In genomic region chr5:100587626-100588025, GRCm38 (mm10) we compare ENCODE assay signal across 19 mouse cellular contexts. TPM values are rescaled to one million over a fixed set of nuclear protein-coding genes. Genes with fewer than 3 reads are reported as not detected.
DNase-seq lines count a peak whose midpoint lies in the region; ATAC-seq and TF ChIP-seq lines count a peak whose summit lies in the region.
"Had no signal": no experiment of that assay in that cellular context is flagged by ENCODE, and none has a peak within 500 bp of the region (broad histone marks: within the 10 kb centered on the region; RNA-seq: fewer than 3 reads in every experiment).

No protein-coding gene starts in this region.

- no peak overlapping the region for H3K4me3 ChIP-seq in heart, embryonic 11.5 days (ENCODE audit: low read depth, low read length)
- H3K4me3 ChIP-seq in lung, postnatal 0 days (ENCODE audit: low read depth, low read length) = no peak overlapping the region
- H3K4me3 ChIP-seq in lung, adult 2 months (replicated peaks; ENCODE audit: extremely low read depth, low read depth, low read length) = no peak overlapping the region
- H3K4me3 ChIP-seq in small intestine, adult 2 months (ENCODE audit: low read depth, low read length) = no peak overlapping the region
- H3K4me3 ChIP-seq: kidney, embryonic 15.5 days; layer of hippocampus, adult 2 months; left cerebral cortex, adult 2 months; neural tube, embryonic 15.5 days had no signal

- no peak for TF ChIP-seq POLR2A in lung, adult 2 months (IDR thresholded peaks at IDR 0.05; ENCODE audit: borderline replicate concordance, extremely low read depth, low read depth, low read length)
- TF ChIP-seq POLR2A in small intestine, adult 2 months (IDR thresholded peaks at IDR 0.05; ENCODE audit: low read depth, low read length) = no peak

- no peaks in the 10 kb centered on the region for H3K9me3 ChIP-seq in heart, embryonic 11.5 days (replicated peaks; ENCODE audit: control insufficient read depth, low read length)
- no peaks in the 10 kb centered on the region for H3K9me3 ChIP-seq in lung, postnatal 0 days (ENCODE audit: low read length)
- H3K9me3 ChIP-seq: kidney, embryonic 15.5 days; neural tube, embryonic 15.5 days had no signal

- peak; percentile 95 for DNase-seq in heart, adult 11 months
- peak; percentile 59 for DNase-seq in lung, postnatal 0 days (ENCODE audit: low spot score)
- DNase-seq in lung, adult 2 months = no peak
- peak; percentile 76 for DNase-seq in induced T-regulatory cell, adult 2 months (ENCODE audit: low read depth)
- DNase-seq in layer of hippocampus, adult 9-10 months (ENCODE audit: low spot score) = no peak
- DNase-seq in adrenal gland, postnatal 10 days = no peak
- DNase-seq: cerebellum, adult 11 months; cerebellum, postnatal 25 days; forebrain, postnatal 0 days; gastrocnemius, postnatal 25 days; right cerebral cortex, postnatal 4 days; thymus, postnatal 14 days had no signal

- 43% methylated on average over 2 of the region's 2 CpGs for WGBS in heart, embryonic 11.5 days (ENCODE audit: insufficient replicate concordance)
- 19% methylated on average over 2 of the region's 2 CpGs for WGBS in lung, postnatal 0 days
- 9% methylated on average over 2 of the region's 2 CpGs for WGBS in lung, adult 2 months
- WGBS in small intestine, adult 2 months = 6% methylated on average over 2 of the region's 2 CpGs

- H3K36me3 ChIP-seq in heart, embryonic 11.5 days (ENCODE audit: control insufficient read depth, insufficient read depth, low read length) = no peaks in the 10 kb centered on the region
- H3K36me3 ChIP-seq in lung, postnatal 0 days (ENCODE audit: insufficient read depth, low read length) = no peaks in the 10 kb centered on the region
- H3K36me3 ChIP-seq in small intestine, adult 2 months (ENCODE audit: control insufficient read depth, insufficient read depth, low read length) = no peaks in the 10 kb centered on the region
- H3K36me3 ChIP-seq: kidney, embryonic 15.5 days; neural tube, embryonic 15.5 days had no signal

- no peak overlapping the region for H3K4me2 ChIP-seq in heart, embryonic 11.5 days
- no peak overlapping the region for H3K4me2 ChIP-seq in lung, postnatal 0 days (replicated peaks; ENCODE audit: low read depth, low read length)
- H3K4me2 ChIP-seq: kidney, embryonic 15.5 days; neural tube, embryonic 15.5 days had no signal

- TF ChIP-seq CTCF in lung, postnatal 0 days (IDR thresholded peaks at IDR 0.05) = no peak
- no peak for TF ChIP-seq CTCF in lung, adult 2 months (IDR thresholded peaks at IDR 0.05; ENCODE audit: insufficient read depth, low read length)
- no peak for TF ChIP-seq CTCF in small intestine, adult 2 months (IDR thresholded peaks at IDR 0.05; ENCODE audit: extremely low read depth, insufficient read length, insufficient replicate concordance, low read depth, low read length)

- ATAC-seq in heart, embryonic 11.5 days (replicated peaks; ENCODE audit: insufficient number of reproducible peaks, low FRiP score, low TSS enrichment) = no peak
- ATAC-seq in lung, postnatal 0 days = no peak
- ATAC-seq: forebrain, postnatal 0 days; hindbrain, embryonic 16.5 days had no signal

- H3K9ac ChIP-seq in heart, embryonic 11.5 days (ENCODE audit: low read depth, low read length) = no peak overlapping the region
- no peak overlapping the region for H3K9ac ChIP-seq in lung, postnatal 0 days (replicated peaks; ENCODE audit: low read depth)
- H3K9ac ChIP-seq: forebrain, postnatal 0 days; kidney, embryonic 15.5 days; neural tube, embryonic 15.5 days had no signal

- no peaks in the 10 kb centered on the region for H3K4me1 ChIP-seq in heart, embryonic 11.5 days (ENCODE audit: control insufficient read depth, insufficient read depth, low read length)
- no peaks in the 10 kb centered on the region for H3K4me1 ChIP-seq in lung, postnatal 0 days (ENCODE audit: insufficient read depth, low read depth, low read length)
- H3K4me1 ChIP-seq in lung, adult 2 months (ENCODE audit: control insufficient read depth, insufficient read depth, low read length) = no peaks in the 10 kb centered on the region; the same call in 1 of the 2 replicates
- H3K4me1 ChIP-seq in small intestine, adult 2 months (ENCODE audit: control insufficient read depth, insufficient read depth, insufficient read length, low read length) = peaks cover 23% of the 10 kb centered on the region
- H3K4me1 ChIP-seq: kidney, embryonic 15.5 days; neural tube, embryonic 15.5 days had no signal

- H3K27ac ChIP-seq in heart, embryonic 11.5 days (ENCODE audit: low read depth, low read length) = no peak overlapping the region
- H3K27ac ChIP-seq in lung, postnatal 0 days (ENCODE audit: low read length) = peak overlapping the region; percentile 57
- peak overlapping the region; percentile 77 for H3K27ac ChIP-seq in small intestine, adult 2 months (ENCODE audit: insufficient read depth, low read depth, low read length)
- H3K27ac ChIP-seq: kidney, embryonic 15.5 days; layer of hippocampus, adult 2 months; left cerebral cortex, adult 2 months; neural tube, embryonic 15.5 days had no signal

- TF ChIP-seq EP300 in lung, postnatal 0 days (IDR thresholded peaks at IDR 0.05) = no peak

- H3K27me3 ChIP-seq in heart, embryonic 11.5 days (ENCODE audit: control insufficient read depth, insufficient read depth, low read length) = no peaks in the 10 kb centered on the region
- H3K27me3 ChIP-seq in lung, postnatal 0 days (replicated peaks; ENCODE audit: insufficient read depth, low read length) = no peaks in the 10 kb centered on the region
- no peaks in the 10 kb centered on the region for H3K27me3 ChIP-seq in small intestine, adult 2 months (ENCODE audit: control insufficient read depth, insufficient read depth, low read length)
- H3K27me3 ChIP-seq: kidney, embryonic 15.5 days; neural tube, embryonic 15.5 days had no signal

RNA-seq across cellular contexts. Expression of gene Plac8, which starts 15.6 kb away (rescaled TPM):
- polyA plus RNA-seq in heart, embryonic 11.5 days (2014; fragmentation: Nextera tagmentation; extraction: Ambion mirVana) = 7.1 and 8.2 TPM in 2 replicates
- polyA plus RNA-seq in lung, postnatal 0 days (2015; fragmentation: Nextera tagmentation; extraction: Ambion mirVana) = 51.2 and 59.3 TPM in 2 replicates
- polyA plus RNA-seq in lung, adult 2 months (2012; rRNA removed) = 49.8 and 87.4 TPM in 2 replicates
- polyA plus RNA-seq in small intestine, adult 2 months (2012; rRNA removed) = 1,430 and 1,806 TPM in 2 replicates
- total RNA-seq in adrenal gland, postnatal 10 days (2021) = 10 to 100 TPM; 11.4 to 12.4 TPM
- total RNA-seq: layer of hippocampus, adult 2 months; left cerebral cortex, adult 2 months had no signal

Comparison
In these comparisons a context has a peak if more than half of its experiments do, and no peak if none do; other contexts are left out.
1. DNase-seq: peak in heart, adult 11 months (single experiment), lung, postnatal 0 days (single experiment) and induced T-regulatory cell, adult 2 months (single experiment); none in lung, adult 2 months (single experiment), layer of hippocampus, adult 9-10 months (single experiment) and adrenal gland, postnatal 10 days (single experiment).
2. RNA of gene Plac8, which starts 15.6 kb away (polyA plus RNA-seq): 1,430 to 1,806 TPM in small intestine, adult 2 months; 49.8 to 87.4 TPM in lung, adult 2 months, 51.2 to 59.3 TPM in lung, postnatal 0 days and 7.1 to 8.2 TPM in heart, embryonic 11.5 days; every median in the first group is over 10 times any median in the second.